In the genomic region with DNA sequence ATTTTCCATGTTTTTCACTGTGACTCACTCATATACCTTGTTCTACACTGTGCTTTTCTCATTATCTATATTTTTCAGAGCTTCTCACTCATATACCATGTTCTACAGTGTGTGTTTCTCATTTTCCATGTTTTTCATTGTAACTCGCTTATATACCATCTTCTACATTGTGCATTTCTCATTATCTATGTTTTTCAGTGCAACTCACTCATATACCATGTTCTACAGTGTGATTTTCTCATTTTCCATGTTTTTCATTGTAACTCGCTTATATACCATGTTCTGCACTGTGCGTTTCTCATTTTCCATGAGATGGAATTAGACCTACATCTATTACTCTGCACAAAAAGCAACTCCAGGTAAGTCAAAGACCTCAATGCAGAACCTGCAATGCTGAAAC, we compare ENCODE assay signal across 29 mouse cellular contexts. TPM values are rescaled to one million over a fixed set of nuclear protein-coding genes. Genes with fewer than 3 reads are reported as not detected.
DNase-seq lines count a peak whose midpoint lies in the region; ATAC-seq and TF ChIP-seq lines count a peak whose summit lies in the region.
"Had no signal": no experiment of that assay in that cellular context is flagged by ENCODE, and none has a peak within 500 bp of the region (broad histone marks: within the 10 kb centered on the region; RNA-seq: fewer than 3 reads in every experiment).

No protein-coding gene starts in this region.

- H3K4me2 ChIP-seq in lung, embryonic 14.5 days, result no peak overlapping the region
- H3K4me2 ChIP-seq: embryonic facial prominence, embryonic 13.5 days; heart, embryonic 12.5 days; hindbrain, embryonic 14.5 days; limb, embryonic 13.5 days; midbrain, embryonic 12.5 days had no signal

- ATAC-seq in lung, embryonic 14.5 days (ENCODE audit: insufficient read depth), result no peak
- ATAC-seq: forebrain, embryonic 16.5 days; intestine, embryonic 16.5 days; lung, postnatal 0 days; Patski had no signal

- no peak for TF ChIP-seq CTCF in lung, embryonic 14.5 days (IDR thresholded peaks at IDR 0.05; ENCODE audit: low read depth)

- no peak overlapping the region for H3K9ac ChIP-seq in lung, embryonic 14.5 days
- H3K9ac ChIP-seq: embryonic facial prominence, embryonic 13.5 days; heart, embryonic 12.5 days; hindbrain, embryonic 14.5 days; limb, embryonic 13.5 days; liver, embryonic 14.5 days; midbrain, embryonic 12.5 days had no signal

- peak; percentile 35 for DNase-seq in lung, embryonic 14.5 days
- DNase-seq in lung, postnatal 25 days (ENCODE audit: low spot score), result no peak
- peak; percentile 21 for DNase-seq in MN1 (ENCODE audit: low spot score)
- peak; percentile 42 for DNase-seq in c-Kit-negative CD71-positive TER-119-positive erythroid progenitor cells, embryonic 14.5 days (ENCODE audit: low read depth, low spot score)
- peak; percentile 59 for DNase-seq in splenic B cell, adult 2 months (ENCODE audit: low read depth, low spot score)
- no peak for DNase-seq in kidney, postnatal 36 days
- no peak for DNase-seq in heart, adult 8-10 months (ENCODE audit: low spot score)
- no peak for DNase-seq in layer of hippocampus, adult 11-12 months (ENCODE audit: low spot score)
- DNase-seq: adrenal gland, postnatal 36 days; cerebellum, adult 8-10 months; heart, postnatal 14 days had no signal

- no peak overlapping the region for H3K27ac ChIP-seq in lung, embryonic 14.5 days (ENCODE audit: low read depth)
- H3K27ac ChIP-seq: embryonic facial prominence, embryonic 13.5 days; hindbrain, embryonic 14.5 days; limb, embryonic 13.5 days; liver, embryonic 14.5 days; midbrain, embryonic 12.5 days had no signal

- no peaks in the 10 kb centered on the region for H3K27me3 ChIP-seq in lung, embryonic 14.5 days (ENCODE audit: insufficient read depth, low read length)
- no peaks in the 10 kb centered on the region for H3K27me3 ChIP-seq in splenic B cell, adult 2 months (ENCODE audit: control insufficient read depth, insufficient read depth, low read length, poor library complexity, severe bottlenecking)
- H3K27me3 ChIP-seq: embryonic facial prominence, embryonic 13.5 days; heart, embryonic 12.5 days; limb, embryonic 13.5 days; midbrain, embryonic 12.5 days had no signal

- H3K4me1 ChIP-seq in lung, embryonic 14.5 days (ENCODE audit: insufficient read depth), result no peaks in the 10 kb centered on the region
- H3K4me1 ChIP-seq: embryonic facial prominence, embryonic 13.5 days; heart, embryonic 12.5 days; limb, embryonic 13.5 days; midbrain, embryonic 12.5 days had no signal

- no peaks in the 10 kb centered on the region for H3K9me3 ChIP-seq in lung, embryonic 14.5 days (ENCODE audit: low read depth, low read length)
- H3K9me3 ChIP-seq: embryonic facial prominence, embryonic 13.5 days; heart, embryonic 12.5 days; limb, embryonic 13.5 days; midbrain, embryonic 12.5 days had no signal

- no peaks in the 10 kb centered on the region for H3K36me3 ChIP-seq in lung, embryonic 14.5 days (ENCODE audit: insufficient read depth)
- H3K36me3 ChIP-seq in splenic B cell, adult 2 months (ENCODE audit: control insufficient read depth, insufficient read depth, low read length, poor library complexity, severe bottlenecking), result no peaks in the 10 kb centered on the region
- H3K36me3 ChIP-seq: embryonic facial prominence, embryonic 13.5 days; heart, embryonic 12.5 days; limb, embryonic 13.5 days; midbrain, embryonic 12.5 days had no signal

- no peak overlapping the region for H3K4me3 ChIP-seq in lung, embryonic 14.5 days (ENCODE audit: low read depth, low read length)
- H3K4me3 ChIP-seq: embryonic facial prominence, embryonic 13.5 days; heart, embryonic 12.5 days; limb, embryonic 13.5 days; midbrain, embryonic 12.5 days had no signal

- 54% methylated on average over 3 of the region's 3 CpGs for WGBS in lung, embryonic 14.5 days

RNA-seq across cellular contexts. Expression of a gene that starts 4.1 kb away (rescaled TPM):
- polyA plus RNA-seq in lung, embryonic 14.5 days (2014; fragmentation: Nextera tagmentation; extraction: Ambion mirVana), result not detected in 2 replicates
- total RNA-seq in heart, adult 8-10 months (2022), result not detected
- total RNA-seq: adrenal gland, postnatal 36 days; gastrocnemius, adult 18-20 months; gastrocnemius, postnatal 4 days; heart, postnatal 14 days; layer of hippocampus, postnatal 25 days; left cerebral cortex, postnatal 10 days; megakaryocyte progenitor cell, adult 5-6 weeks had no signal
- polyA plus RNA-seq: embryonic facial prominence, embryonic 13.5 days; forebrain, embryonic 16.5 days; heart, embryonic 12.5 days; hindbrain, embryonic 14.5 days; intestine, embryonic 16.5 days; kidney, embryonic 14.5 days; large intestine, adult 2 months; limb, embryonic 13.5 days; liver, embryonic 14.5 days; lung, postnatal 0 days; midbrain, embryonic 12.5 days; neural tube, embryonic 14.5 days; Patski had no signal

RNA-seq across cellular contexts. Expression of a gene that starts 14.8 kb away (rescaled TPM):
- 1,954 and 2,151 TPM in 2 replicates for polyA plus RNA-seq in lung, embryonic 14.5 days (2014; fragmentation: Nextera tagmentation; extraction: Ambion mirVana)
- total RNA-seq in heart, adult 8-10 months (2022), result 100 to 1,000 TPM; 594 to 696 (median 662) TPM

Comparison
In these comparisons a context has a peak if more than half of its experiments do, and no peak if none do; other contexts are left out.
1. DNase-seq: peak in lung, embryonic 14.5 days (single experiment), MN1 (single experiment), c-Kit-negative CD71-positive TER-119-positive erythroid progenitor cells, embryonic 14.5 days (single experiment) and splenic B cell, adult 2 months (single experiment); none in lung, postnatal 25 days (single experiment), kidney, postnatal 36 days (0 of 2), heart, adult 8-10 months (single experiment) and layer of hippocampus, adult 11-12 months (single experiment).